Mouse (Mus musculus) macrophage (primary cell): ENCODE measurements around the gene Capn5. TPM values are rescaled to one million over a fixed set of nuclear protein-coding genes. Genes with fewer than 3 reads are reported as not detected.

Experiments used
- H3K27ac ChIP-seq: fragments of 350-480 bp; formaldehyde crosslinking; 2 replicates; pipeline ENCODE4 v1.9.0; 2021
- H3K36me3 ChIP-seq: fragments of 350-480 bp; formaldehyde crosslinking; 2 replicates; pipeline ENCODE4 v1.9.0; 2021; ENCODE audit errors: inconsistent target
- H3K4me3 ChIP-seq: fragments of 350-480 bp; formaldehyde crosslinking; 2 replicates; pipeline ENCODE4 v1.9.0; 2021; ENCODE audit errors: inconsistent target
- H3K79me2 ChIP-seq: fragments of 350-480 bp; formaldehyde crosslinking; 2 replicates; pipeline ENCODE4 v1.9.0; 2021; ENCODE audit errors: inconsistent target
- WGBS: methylation state at CpG from one replicate; pipeline ENCODE4 v1.1.7; 2026; ENCODE audit warnings: inconsistent platforms; ENCODE audit not compliant: missing documents; 5-methylcytosine and 5-hydroxymethylcytosine counted together
- polyA plus RNA-seq: library from polyadenylated mRNA; stranded (reverse); fragments of 250-400 nt; gene quantifications from 3 replicates; pipeline ENCODE4 v1.2.4, GENCODE M21; 2018; ENCODE audit warnings: inconsistent platforms

Gene Capn5
- polyA plus RNA-seq, 1 experiment from 2014 or later, result 5.9 TPM

DNA sequence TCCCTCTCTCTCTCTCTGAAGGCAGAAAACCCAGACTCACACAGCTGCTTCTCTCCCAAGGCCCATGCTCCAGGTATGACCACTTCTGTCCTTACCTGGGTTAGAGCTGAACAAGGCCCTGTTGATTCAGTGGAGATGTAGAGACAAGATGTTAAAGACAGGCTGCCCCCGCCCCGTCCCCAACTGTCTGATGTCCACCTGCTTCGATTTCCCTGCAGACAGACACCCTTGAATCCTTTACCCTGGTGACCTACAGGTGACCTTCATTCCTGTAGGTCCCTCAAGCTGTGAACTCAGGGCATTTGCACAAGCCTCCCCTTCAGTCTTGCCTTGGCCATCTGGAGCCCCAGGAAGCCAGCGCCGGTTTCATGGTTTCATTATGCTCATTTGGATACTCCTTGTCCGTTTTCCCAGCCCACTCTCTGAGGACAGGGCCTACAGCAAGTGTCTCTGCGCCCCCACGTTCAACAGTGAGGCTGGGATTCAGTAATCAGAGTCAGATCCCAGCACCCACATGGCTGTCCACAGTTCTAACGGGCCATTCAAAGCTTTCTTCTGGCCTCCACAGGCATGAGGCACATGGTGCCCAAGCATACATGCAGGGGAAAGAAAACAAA lies 13.6 kb downstream of the Capn5 start:
- 70% methylated on average over 9 of the region's 9 CpGs for WGBS
- Histone ChIP-seq H3K4me3 (no peak overlapping the region), H3K27ac (peak overlapping the region; percentile 62)

DNA sequence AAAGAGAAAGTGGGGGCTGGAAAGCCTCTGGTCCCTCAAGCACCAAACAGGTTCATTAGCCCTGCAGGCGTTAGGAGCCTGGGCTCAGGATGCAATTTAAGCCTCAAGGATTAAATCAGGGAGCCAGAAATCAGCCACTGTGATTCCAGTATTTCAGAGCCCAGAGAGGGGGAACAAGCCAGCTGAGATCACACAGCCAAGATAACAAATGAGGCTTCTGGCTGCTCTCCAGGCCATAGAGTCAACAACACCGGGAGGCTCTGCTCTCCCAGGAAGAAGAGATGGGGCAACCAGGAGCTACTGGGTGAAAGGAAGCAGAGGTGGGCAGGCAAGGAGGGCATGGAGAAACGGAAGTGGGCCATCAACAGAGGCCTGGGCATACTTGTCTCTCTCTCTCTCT lies 14.4 kb downstream of the Capn5 start:
- Histone ChIP-seq H3K79me2 (peaks cover 5% of the 10 kb centered on the region; the same call in 1 of the 2 replicates), H3K27ac (no peak overlapping the region), H3K36me3 (no peaks in the 10 kb centered on the region), H3K4me3 (no peak overlapping the region)
- 58% methylated on average over 3 of the region's 3 CpGs for WGBS

More for the DNA sequence above, 13.6 kb downstream of the Capn5 start:
- Histone ChIP-seq H3K79me2 (peaks cover 5% of the 10 kb centered on the region; the same call in 1 of the 2 replicates), H3K36me3 (no peaks in the 10 kb centered on the region)

DNA sequence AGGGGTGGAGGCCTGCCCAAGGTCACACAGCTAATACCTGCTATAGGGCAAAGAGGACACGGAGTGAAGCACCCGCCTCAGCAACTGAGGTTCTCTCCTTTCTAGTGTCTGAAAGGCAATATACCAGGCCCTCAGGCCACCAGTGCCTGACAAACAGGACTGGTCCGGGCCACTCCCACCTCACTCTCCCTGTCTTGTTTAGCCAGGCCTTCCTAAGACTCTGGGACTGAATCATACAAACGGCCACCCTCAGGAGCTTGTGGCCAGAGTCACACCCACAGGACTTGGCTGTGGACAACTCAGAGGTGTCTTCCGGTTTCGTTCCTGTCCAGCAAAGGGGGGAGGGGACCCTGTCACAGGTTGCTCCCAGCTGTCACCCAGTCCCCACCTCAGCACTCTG lies 15.8 kb downstream of the Capn5 start:
- 80% methylated on average over 6 of the region's 6 CpGs for WGBS
- Histone ChIP-seq H3K79me2 (peaks cover 5% of the 10 kb centered on the region; the same call in 1 of the 2 replicates), H3K27ac (no peak overlapping the region), H3K36me3 (no peaks in the 10 kb centered on the region), H3K4me3 (no peak overlapping the region)

DNA sequence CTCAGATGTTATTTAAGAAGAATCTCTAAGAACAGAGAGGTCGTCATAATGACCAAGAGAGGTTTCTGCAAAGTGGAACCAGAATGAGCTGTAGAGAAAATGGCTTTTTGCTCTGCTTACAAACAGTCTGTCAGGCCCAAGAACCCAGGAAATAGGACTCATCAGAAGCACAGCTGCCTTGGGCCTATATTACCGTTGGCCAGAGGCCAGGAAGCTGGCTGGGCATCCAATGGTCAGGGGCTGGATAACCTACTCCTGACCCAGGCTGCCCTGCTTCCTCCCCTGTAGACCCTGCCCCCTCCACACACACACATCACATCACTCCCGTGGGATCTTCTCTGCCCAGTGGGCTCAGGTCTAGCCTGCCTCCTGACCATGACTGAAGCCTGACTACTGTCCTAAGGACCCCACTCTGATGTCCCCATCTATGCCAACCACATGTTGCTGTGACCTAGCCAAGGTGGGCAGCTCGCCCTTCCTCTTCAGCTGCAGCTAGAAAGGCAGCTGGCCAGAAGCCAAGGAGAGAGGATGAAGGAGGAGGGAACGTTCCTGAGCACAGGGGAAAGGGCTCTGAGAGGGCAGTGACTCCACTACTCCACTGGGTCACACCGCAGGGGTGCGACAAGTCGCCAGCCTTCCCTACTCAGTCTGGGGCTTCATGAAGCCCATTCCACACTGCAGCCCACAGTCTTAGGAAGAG lies 17.9 kb downstream of the Capn5 start:
- Histone ChIP-seq H3K79me2 (no peaks in the 10 kb centered on the region), H3K36me3 (no peaks in the 10 kb centered on the region), H3K4me3 (no peak overlapping the region), H3K27ac (no peak overlapping the region)
- 57% methylated on average over 8 of the region's 8 CpGs for WGBS

DNA sequence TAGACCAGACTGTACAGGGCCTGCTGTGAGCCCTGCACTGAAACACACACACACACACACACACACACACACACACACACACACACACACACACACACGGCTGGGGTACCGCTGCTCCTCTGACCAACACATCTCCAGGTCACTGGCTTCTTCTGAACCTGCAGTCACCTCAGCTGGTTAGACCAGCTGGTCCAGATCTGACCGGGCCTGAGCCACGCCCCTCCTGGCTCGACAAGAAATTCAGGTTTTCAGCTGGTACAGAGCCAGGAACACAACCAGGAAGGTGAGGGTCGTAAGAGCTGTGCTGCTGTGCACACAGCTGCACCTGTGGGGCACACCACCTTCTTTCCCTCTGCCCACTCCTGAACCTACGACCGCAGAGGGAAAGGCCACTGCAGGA lies 19.6 kb downstream of the Capn5 start:
- Histone ChIP-seq H3K27ac (no peak overlapping the region), H3K79me2 (no peaks in the 10 kb centered on the region), H3K36me3 (no peaks in the 10 kb centered on the region), H3K4me3 (no peak overlapping the region)
- 82% methylated on average over 6 of the region's 8 CpGs for WGBS

DNA sequence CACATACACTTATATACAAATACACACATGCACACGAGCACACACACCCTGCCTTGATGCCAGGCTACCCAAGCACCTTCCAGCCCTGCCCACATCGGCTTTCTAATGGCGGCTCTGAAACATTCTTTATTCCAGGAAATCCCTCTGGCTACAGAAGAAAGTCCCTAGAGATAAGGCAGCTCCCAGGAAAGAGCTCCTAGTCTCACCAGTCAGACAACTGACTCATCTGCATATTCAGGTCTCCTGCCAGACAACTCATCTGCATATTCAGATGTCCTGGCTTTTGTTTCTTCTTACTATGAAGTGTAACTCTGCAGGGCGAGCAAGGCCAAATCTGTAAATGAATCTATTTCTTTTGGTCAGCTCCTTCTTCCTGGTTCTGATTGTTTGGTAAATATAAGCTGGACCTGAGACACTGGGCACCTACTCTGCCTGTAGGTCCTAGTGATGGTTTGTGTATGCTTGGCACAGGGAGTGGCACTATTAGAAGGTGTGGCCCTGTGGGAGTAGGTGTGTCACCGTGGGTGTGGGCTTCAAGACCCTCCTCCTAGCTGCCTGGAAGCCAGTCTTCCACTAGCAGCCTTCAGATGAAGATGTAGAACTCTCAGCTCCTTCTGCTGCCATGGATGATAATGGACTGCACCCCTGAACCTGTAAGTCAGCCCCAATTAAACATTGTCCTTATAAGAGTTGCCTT lies 20.3 kb downstream of the Capn5 start:
- H3K79me2 ChIP-seq, result no peaks in the 10 kb centered on the region
- WGBS, result 90% methylated on average over 5 of the region's 5 CpGs
- H3K4me3 ChIP-seq, result no peak overlapping the region
- H3K27ac ChIP-seq, result no peak overlapping the region
- H3K36me3 ChIP-seq, result no peaks in the 10 kb centered on the region

DNA sequence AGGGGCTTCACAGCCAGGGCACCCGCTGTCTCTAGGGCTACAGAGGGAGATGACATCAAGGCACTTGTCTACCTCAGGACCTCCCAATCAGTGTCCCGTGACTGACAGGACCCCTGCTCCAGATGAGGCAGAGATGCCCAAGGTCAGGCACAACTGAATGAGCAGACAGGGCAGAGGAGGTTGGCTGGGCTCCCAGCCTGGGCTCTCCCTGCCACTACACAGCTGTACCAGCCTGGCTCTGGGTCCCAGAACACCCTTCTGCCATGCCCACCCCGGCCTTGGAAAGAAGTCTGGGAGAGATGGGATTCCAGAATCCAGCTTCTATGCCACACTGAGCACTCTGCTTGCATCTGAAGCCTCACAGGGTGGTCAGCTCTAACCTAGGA lies 21.8 kb downstream of the Capn5 start:
- WGBS, result 41% methylated on average over 2 of the region's 3 CpGs
- H3K79me2 ChIP-seq, result no peaks in the 10 kb centered on the region
- no peak overlapping the region for H3K4me3 ChIP-seq
- no peak overlapping the region for H3K27ac ChIP-seq
- H3K36me3 ChIP-seq, result no peaks in the 10 kb centered on the region

DNA sequence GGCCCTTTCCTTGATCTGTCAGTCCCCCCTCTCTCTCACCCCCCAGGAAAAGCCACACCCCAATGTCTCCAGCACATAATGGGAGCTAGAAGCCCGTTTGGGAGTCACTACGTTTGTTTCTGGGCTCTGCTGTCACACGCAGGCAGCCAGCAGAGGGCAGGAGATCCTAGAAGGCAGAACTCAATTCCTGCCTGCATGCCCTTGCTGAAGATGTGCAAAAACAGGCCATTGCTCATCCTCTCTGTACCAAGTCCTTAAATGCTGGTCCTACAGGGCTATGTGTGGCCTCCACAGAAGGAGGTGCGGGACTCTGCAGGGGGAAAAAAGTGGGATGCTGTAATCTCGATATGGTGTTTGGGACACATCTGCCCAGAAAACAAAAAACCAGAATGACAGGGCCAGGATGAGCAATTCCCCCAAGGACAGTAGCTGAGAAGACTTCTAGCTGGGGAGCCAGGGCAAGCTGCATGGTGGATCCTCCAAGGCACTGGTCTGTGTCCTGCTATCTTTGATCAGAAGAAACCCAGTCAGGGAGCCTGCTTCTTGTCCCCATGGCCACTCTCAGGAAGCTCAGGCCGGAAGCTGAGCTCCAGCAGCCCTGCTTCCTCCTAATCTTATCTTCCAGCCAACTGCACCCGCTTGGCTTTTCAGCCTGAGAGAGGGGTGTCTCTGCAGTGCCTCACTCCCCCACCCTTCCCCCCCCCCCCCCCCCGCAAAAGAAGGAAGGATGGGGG lies 22.4 kb downstream of the Capn5 start:
- H3K4me3 ChIP-seq, result no peak overlapping the region
- H3K27ac ChIP-seq, result peak overlapping the region; percentile 34
- H3K36me3 ChIP-seq, result no peaks in the 10 kb centered on the region
- WGBS, result 19% methylated on average over 8 of the region's 8 CpGs
- no peaks in the 10 kb centered on the region for H3K79me2 ChIP-seq

DNA sequence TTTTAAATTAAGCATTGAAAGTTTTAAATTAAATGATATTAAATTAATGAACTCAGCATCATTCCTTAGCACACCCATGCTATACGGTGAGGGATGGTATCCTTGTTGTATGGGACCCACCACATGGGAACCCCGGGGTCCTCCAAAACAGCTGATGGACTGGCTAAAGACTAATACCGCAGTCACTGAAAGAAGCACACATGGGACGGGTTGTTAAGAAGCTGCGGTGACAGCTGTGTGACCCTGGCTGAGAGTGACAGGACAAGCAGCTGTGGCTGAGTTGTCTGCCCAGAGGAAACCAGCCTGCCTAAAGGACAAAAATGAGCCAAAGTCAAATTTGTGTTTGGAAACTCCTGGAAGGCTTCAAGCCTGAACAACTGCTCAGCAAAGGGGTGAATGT lies 24.2 kb downstream of the Capn5 start:
- no peaks in the 10 kb centered on the region for H3K36me3 ChIP-seq
- no peak overlapping the region for H3K4me3 ChIP-seq
- H3K27ac ChIP-seq, result no peak overlapping the region
- WGBS, result 93% methylated on average over 5 of the region's 5 CpGs
- no peaks in the 10 kb centered on the region for H3K79me2 ChIP-seq

DNA sequence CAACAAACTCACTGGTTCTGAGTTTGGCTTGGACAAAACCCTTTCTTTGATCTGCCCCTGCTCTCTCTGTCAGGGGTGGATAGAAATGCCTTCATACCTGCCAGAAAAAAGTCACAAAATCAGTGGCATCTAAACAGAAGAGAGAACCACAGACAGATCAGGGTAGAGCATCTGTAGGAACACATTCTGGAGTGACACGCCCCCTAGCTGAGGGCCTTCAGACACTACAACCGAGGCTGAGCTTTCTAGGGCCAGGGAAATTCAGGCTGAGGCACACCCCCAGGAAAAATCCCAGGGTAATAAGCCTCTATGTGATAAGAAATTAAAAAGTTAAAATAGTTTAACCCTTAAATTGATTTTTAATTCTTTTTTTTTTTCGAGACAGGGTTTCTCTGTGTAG lies 24.7 kb downstream of the Capn5 start:
- Histone ChIP-seq H3K27ac (no peak overlapping the region), H3K79me2 (no peaks in the 10 kb centered on the region), H3K36me3 (no peaks in the 10 kb centered on the region), H3K4me3 (no peak overlapping the region)
- 82% methylated on average over 3 of the region's 3 CpGs for WGBS

DNA sequence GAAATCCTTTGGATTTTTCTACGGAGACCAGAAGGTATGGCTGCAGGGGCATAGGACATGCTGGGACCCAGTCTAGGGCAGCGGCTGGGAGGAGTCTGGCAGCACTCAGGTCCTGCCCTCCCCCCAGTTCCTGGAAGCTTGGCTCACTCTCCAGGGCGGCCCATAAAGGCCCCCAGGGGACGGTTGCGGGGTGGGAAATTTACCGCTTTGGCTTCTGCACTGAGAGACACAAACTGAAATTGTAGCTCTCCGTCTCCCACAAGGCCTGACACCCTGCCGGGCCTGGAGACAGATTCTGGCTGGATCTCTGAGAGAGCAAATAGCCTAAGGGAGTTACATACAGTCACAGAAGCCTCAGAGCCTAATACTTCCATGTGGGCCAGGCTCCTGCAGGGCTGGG lies 25.7 kb downstream of the Capn5 start:
- no peaks in the 10 kb centered on the region for H3K79me2 ChIP-seq
- H3K4me3 ChIP-seq, result no peak overlapping the region
- H3K27ac ChIP-seq, result no peak overlapping the region
- whole genome bisulfite sequencing, result 93% methylated on average over 7 of the region's 8 CpGs
- H3K36me3 ChIP-seq, result no peaks in the 10 kb centered on the region

DNA sequence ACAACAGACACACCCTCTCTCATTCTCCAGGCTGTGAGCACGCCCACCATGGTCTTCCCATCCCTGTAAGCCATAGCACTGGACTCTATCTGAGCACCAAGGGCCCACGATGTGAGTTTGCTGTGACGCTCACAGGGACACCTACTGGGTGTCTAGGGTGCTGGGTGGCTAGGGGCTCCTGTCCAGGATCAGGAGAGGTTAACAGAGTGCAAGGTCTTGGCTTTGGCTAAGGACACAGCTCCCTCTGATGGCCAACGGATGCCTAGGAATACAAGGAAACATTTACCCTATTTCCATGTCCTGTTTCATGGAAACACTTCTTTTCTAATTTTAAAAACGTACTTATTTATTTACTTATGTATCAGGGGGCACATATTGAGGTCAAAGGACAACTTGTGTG lies 27.5 kb downstream of the Capn5 start:
- H3K79me2 ChIP-seq, result no peaks in the 10 kb centered on the region
- no peaks in the 10 kb centered on the region for H3K36me3 ChIP-seq
- no peak overlapping the region for H3K4me3 ChIP-seq
- no peak overlapping the region for H3K27ac ChIP-seq
- 80% methylated on average over 4 of the region's 5 CpGs for WGBS

DNA sequence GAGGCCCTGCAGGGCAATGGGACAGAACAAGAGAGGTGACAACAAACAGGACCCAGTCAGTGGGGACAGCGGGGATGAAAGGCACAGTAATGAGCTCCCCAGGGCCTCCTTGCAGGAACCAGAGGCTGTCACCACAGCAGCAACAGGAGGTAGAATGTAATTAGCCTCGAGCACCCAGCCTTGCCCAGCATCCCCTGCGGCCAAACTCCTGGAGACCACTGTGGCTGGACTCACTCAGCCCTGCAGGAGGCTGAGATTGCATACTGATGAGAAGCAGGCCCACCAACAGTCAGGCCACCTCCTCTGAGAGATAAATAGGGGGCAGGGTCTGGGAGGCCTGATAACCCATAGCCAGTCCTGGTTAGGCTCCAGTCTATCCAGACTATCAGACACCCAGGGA lies 28.3 kb downstream of the Capn5 start:
- Histone ChIP-seq H3K79me2 (no peaks in the 10 kb centered on the region), H3K4me3 (no peak overlapping the region), H3K36me3 (no peaks in the 10 kb centered on the region), H3K27ac (no peak overlapping the region)
- WGBS, result 89% methylated on average over 3 of the region's 3 CpGs

DNA sequence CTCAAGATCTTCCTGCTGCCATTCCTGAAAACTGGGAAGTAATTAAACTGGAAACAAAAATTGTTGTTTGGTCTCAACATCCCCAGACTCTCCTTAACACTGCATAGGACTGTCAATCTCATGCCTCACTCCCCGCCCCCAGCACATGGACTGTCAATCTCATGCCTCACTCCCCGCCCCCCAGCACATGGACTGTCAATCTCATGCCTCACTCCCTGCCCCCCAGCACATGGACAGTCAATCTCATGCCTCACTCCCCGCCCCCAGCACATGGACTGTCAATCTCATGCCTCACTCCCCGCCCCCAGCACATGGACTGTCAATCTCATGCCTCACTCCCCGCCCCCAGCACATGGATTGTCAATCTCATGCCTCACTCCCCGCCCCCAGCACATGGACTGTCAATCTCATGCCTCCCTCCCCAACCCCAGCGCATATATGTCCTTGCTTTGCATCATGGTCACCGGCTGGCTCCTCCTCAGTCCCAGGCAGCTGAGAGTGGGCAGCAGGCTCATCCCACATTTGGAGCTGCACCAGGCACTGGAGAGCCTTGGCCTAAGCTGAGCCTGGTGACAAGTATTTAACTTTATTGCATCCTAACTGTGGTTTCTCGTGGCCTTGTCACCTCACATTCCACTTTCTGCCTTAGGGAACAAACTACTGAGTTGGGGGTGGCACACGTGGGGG lies 29.2 kb downstream of the Capn5 start:
- H3K79me2 ChIP-seq, result no peaks in the 10 kb centered on the region
- H3K36me3 ChIP-seq, result no peaks in the 10 kb centered on the region
- H3K4me3 ChIP-seq, result no peak overlapping the region
- no peak overlapping the region for H3K27ac ChIP-seq
- WGBS, result 98% methylated on average over 9 of the region's 10 CpGs
